Mouse (Mus musculus) lung, embryonic 14.5 days (tissue): ENCODE data around the gene Snx29. TPM values are rescaled to one million over a fixed set of nuclear protein-coding genes. Genes with fewer than 3 reads are reported as not detected.
"Not testable (repeated sequence)": the region's sequence is repeated elsewhere in the genome, so short reads cannot be mapped to it uniquely, and the experiment has no call there.

Experiments
- ATAC-seq: fragments of 200-750 bp; cut with Nextera tagmentation; 2 replicates; pipeline ENCODE4 v1.8.0; 2017; ENCODE audit warnings: mild to moderate bottlenecking, moderate TSS enrichment, moderate library complexity; ENCODE audit not compliant: insufficient read depth
- DNase-seq: peaks from one replicate; pipeline ENCODE4 v3.0.0-alpha.2; 2015
- H3K27ac ChIP-seq: fragments of 300-500 bp; sonication (generic); 2 replicates; pipeline ENCODE4 v1.5.1; 2014; ENCODE audit warnings: low read depth, mild to moderate bottlenecking, moderate library complexity
- H3K27me3 ChIP-seq: fragments of 300-500 bp; sonication (generic); 2 replicates; pipeline ENCODE4 v1.6.1; 2014; ENCODE audit warnings: low read length, control low read depth; ENCODE audit not compliant: insufficient read depth
- H3K36me3 ChIP-seq: fragments of 300-500 bp; sonication (generic); 2 replicates; pipeline ENCODE4 v1.6.1; 2014; ENCODE audit warnings: control low read depth; ENCODE audit not compliant: insufficient read depth
- H3K4me1 ChIP-seq: fragments of 300-500 bp; sonication (generic); 2 replicates; pipeline ENCODE4 v1.6.1; 2014; ENCODE audit warnings: antibody characterized with exemption, control low read depth; ENCODE audit not compliant: insufficient read depth
- H3K4me2 ChIP-seq: fragments of 300-500 bp; sonication (generic); 2 replicates; pipeline ENCODE4 v1.6.1; 2014; ENCODE audit warnings: mild to moderate bottlenecking
- H3K4me3 ChIP-seq: fragments of 300-500 bp; sonication (generic); 2 replicates; pipeline ENCODE4 v1.5.1; 2014; ENCODE audit warnings: low read depth, low read length
- H3K9ac ChIP-seq: fragments of 300-500 bp; sonication (generic); 2 replicates; pipeline ENCODE4 v1.6.1; 2014
- H3K9me3 ChIP-seq: fragments of 300-500 bp; sonication (generic); 2 replicates; pipeline ENCODE4 v1.6.1; 2016; ENCODE audit warnings: low read depth, low read length, control low read depth
- CTCF ChIP-seq: IDR thresholded peaks from 2 replicates; pipeline ENCODE4 v1.5.1; 2016; ENCODE audit warnings: antibody characterized with exemption, low read depth
- WGBS: fragments of 180-500 bp; shearing (Covaris S2); extraction: QIAGEN DNeasy Blood & Tissue Kit; methylation state at CpG from one replicate; pipeline ENCODE4 v1.1.7; 2014; 5-methylcytosine and 5-hydroxymethylcytosine counted together
- polyA plus RNA-seq: library from polyadenylated mRNA; unstranded; fragments of >200 nt; fragmentation: Nextera tagmentation; extraction: Ambion mirVana; gene quantifications from 2 replicates; pipeline ENCODE4 v1.2.1, GENCODE M21; 2014

The Snx29 gene
- polyA plus RNA-seq, 1 experiment from 2014 or later = 10.3 TPM

DNA sequence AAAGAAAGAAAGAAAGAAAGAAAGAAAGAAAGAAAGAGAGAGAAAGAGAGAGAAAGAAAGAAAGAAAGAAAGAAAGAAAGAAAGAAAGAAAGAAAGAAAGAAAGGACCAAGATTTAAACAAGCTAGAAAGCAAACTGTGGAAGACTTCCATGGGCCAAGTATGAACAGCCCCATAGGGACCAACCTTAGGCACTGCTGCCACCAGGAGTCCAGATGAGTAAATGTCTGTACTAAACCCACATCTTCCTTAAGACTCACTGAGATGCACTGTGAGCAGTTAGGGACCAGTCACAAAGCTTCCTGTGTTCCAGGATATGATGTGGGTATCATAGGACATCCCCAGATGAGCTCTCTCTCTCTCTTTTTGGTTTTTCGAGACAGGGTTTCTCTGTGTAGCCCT lies 25.0 kb upstream of the Snx29 start:
- H3K4me2 ChIP-seq, H3K36me3 ChIP-seq, H3K4me1 ChIP-seq, H3K9me3 ChIP-seq, H3K27me3 ChIP-seq, ATAC-seq, H3K4me3 ChIP-seq, H3K27ac ChIP-seq, H3K9ac ChIP-seq: not testable (repeated sequence)
- peak; percentile 31; the same call in 1 of the 2 replicates for TF ChIP-seq CTCF
- peak; percentile 31 for DNase-seq
- 67% methylated on average over 1 of the region's 1 CpGs for WGBS

- no peak for TF ChIP-seq CTCF
- Histone ChIP-seq H3K27me3 (no peaks in the 10 kb centered on the region), H3K4me1 (no peaks in the 10 kb centered on the region), H3K9me3 (no peaks in the 10 kb centered on the region), H3K4me2 (no peak overlapping the region), H3K36me3 (no peaks in the 10 kb centered on the region), H3K27ac (no peak overlapping the region), H3K4me3 (no peak overlapping the region), H3K9ac (no peak overlapping the region)
- DNase-seq (no peak), ATAC-seq (no peak)
These were observed 19.0 kb upstream of the Snx29 start for GRCm38 (mm10) chr16:11303741-11304140.

DNA sequence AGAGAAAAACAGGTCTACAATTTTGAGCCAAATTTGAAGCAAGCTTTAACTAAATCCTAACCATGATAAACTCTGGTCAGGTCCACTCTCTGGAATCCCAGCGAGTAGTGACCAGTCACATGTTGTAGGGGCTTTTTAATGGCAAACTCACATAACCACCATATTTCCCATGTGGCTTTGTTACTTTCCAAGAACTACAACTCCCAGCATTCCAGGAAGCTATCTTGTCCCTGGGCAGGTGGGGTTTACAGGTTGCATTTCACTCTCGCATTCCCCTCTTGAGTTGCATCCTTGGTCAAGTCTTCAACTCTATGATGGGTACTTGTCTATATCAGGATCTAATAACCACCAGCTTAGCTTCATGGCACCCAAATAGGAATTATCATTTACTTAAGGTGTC lies 17.2 kb upstream of the Snx29 start:
- H3K27me3 ChIP-seq = no peaks in the 10 kb centered on the region
- 85% methylated on average over 2 of the region's 2 CpGs for WGBS

GRCm38 (mm10) chr16:11313512-11313911 lies 9.2 kb upstream of the Snx29 start, which contains the start of gene Tnfrsf17:
Gene Tnfrsf17, plus strand, starts transcription at chr16:11313812.
- no peak for DNase-seq
- Histone ChIP-seq H3K27ac (no peak within 1 kb of the TSS), H3K27me3 (no peaks in the 10 kb centered on the region), H3K4me1 (no peaks in the 10 kb centered on the region), H3K36me3 (no peaks in the 10 kb centered on the region), H3K4me3 (no peak within 1 kb of the TSS), H3K9me3 (no peaks in the 10 kb centered on the region), H3K4me2 (no peak within 1 kb of the TSS), H3K9ac (no peak within 1 kb of the TSS)
- WGBS = 75% methylated on average over 7 of the region's 7 CpGs
- no peak for ATAC-seq
- no peak for TF ChIP-seq CTCF

More for the DNA sequence above, 17.2 kb upstream of the Snx29 start:
- Histone ChIP-seq H3K36me3 (no peaks in the 10 kb centered on the region), H3K4me1 (no peaks in the 10 kb centered on the region), H3K4me2 (no peak overlapping the region), H3K9me3 (no peaks in the 10 kb centered on the region), H3K4me3 (no peak overlapping the region), H3K9ac (no peak overlapping the region), H3K27ac (no peak overlapping the region)
- ATAC-seq = no peak
- no peak for TF ChIP-seq CTCF
- no peak for DNase-seq

DNA sequence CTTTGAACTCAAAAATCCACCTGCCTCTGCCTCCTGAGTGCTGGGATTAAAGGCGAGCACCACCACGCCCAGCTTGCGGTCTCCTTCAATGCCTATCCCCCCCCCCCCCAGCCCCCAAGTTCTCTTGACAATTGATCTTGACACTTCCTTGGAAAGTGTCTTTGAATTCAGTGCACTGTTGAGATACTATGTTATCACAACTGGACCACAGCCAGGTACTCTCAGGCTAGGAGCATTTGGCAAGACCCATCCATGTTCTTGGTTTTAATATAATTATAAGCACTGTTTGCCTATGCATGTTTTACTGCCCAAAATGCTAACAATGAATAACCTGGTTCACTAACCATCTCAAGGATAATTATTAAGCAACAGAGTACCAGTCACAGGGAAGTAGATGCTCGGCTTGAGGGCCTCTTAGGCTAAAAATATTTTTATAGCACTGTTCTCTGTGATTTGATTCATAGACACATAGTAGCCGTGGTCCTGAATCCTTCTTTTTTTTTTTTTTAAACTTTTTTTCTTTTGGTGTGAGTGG lies 6.9 kb upstream of the Snx29 start:
- Histone ChIP-seq H3K27ac (no peak overlapping the region), H3K36me3 (no peaks in the 10 kb centered on the region), H3K4me3 (no peak overlapping the region), H3K9me3 (no peaks in the 10 kb centered on the region), H3K4me1 (no peaks in the 10 kb centered on the region), H3K4me2 (no peak overlapping the region), H3K9ac (no peak overlapping the region), H3K27me3 (no peaks in the 10 kb centered on the region)
- peak; percentile 12 for DNase-seq
- no peak for TF ChIP-seq CTCF
- ATAC-seq = no peak
- 64% methylated on average over 5 of the region's 5 CpGs for WGBS

- Histone ChIP-seq H3K36me3 (no peaks in the 10 kb centered on the region), H3K9me3 (no peaks in the 10 kb centered on the region), H3K4me1 (no peaks in the 10 kb centered on the region), H3K4me2 (no peak overlapping the region), H3K9ac (no peak overlapping the region), H3K27me3 (no peaks in the 10 kb centered on the region), H3K27ac (no peak overlapping the region), H3K4me3 (no peak overlapping the region)
- TF ChIP-seq CTCF = no peak
- DNase-seq = no peak
- ATAC-seq = no peak
- WGBS = 74% methylated on average over 5 of the region's 5 CpGs
These were observed 6.0 kb upstream of the Snx29 start for GRCm38 (mm10) chr16:11316748-11317147.

- Histone ChIP-seq H3K27me3 (no peaks in the 10 kb centered on the region), H3K36me3 (no peaks in the 10 kb centered on the region), H3K4me2 (no peak overlapping the region), H3K9ac (no peak overlapping the region), H3K4me1 (no peaks in the 10 kb centered on the region), H3K27ac (no peak overlapping the region), H3K9me3 (no peaks in the 10 kb centered on the region), H3K4me3 (no peak overlapping the region)
- ATAC-seq = no peak; the same call in 1 of the 2 replicates
- 39% methylated on average over 6 of the region's 6 CpGs for WGBS
- peak; percentile 47 for DNase-seq
- TF ChIP-seq CTCF = no peak
These were observed 5.4 kb upstream of the Snx29 start for GRCm38 (mm10) chr16:11317324-11317723.
